Mouse (Mus musculus): ENCODE measurements around the gene Dusp7.

- TF ChIP-seq CTCF (IDR thresholded peaks at IDR 0.05; ENCODE audit: extremely low read depth, insufficient read length, insufficient replicate concordance, low read depth, low read length), result no peak
- no peak for TF ChIP-seq POLR2A (IDR thresholded peaks at IDR 0.05; ENCODE audit: low read depth, low read length)
Observed at GRCm38 (mm10) chr9:106326241-106326640, 42.2 kb upstream of the Dusp7 start.
